Mouse (Mus musculus) olfactory bulb, adult 2 months (tissue): ENCODE measurements at regions not wholly inside any gene's neighbourhood (a gene's known extent, or its start where the extent isn't known, plus 50 kb on each side); places are given as distances from the start of the nearest gene placed in this dataset.

Source experiments
- CTCF ChIP-seq: fragments of 200-500 bp; IDR thresholded peaks from 2 replicates; pipeline ENCODE4 v1.5.1; 2012; ENCODE audit warnings: low read depth, mild to moderate bottlenecking, low read length, moderate library complexity; ENCODE audit not compliant: insufficient read depth
- POLR2A ChIP-seq: fragments of 200-500 bp; IDR thresholded peaks from 2 replicates; pipeline ENCODE4 v1.6.1; 2012; ENCODE audit warnings: mild to moderate bottlenecking, low read depth, low read length, moderate library complexity; ENCODE audit not compliant: insufficient read depth

DNA sequence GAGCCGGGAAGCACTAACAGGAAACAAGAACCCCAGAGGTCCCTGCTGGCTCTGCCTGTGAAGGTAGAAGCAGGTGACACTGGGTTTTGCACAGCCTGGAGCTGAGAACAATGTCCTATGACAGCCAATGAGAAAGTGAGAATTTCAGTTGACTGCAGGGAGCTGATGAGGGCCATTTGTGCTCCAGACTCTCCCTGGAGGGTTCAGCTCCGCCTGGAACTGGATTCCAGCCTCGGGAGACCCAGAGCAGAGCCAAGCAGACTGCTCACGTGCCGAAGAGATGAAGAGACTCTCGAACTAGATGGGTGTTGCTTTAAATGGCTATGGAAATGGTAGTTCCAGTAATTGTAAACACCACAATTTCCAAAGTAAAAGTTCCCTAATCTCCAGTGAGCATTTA lies 93.5 kb downstream of the Cand1 start:
- no peak for TF ChIP-seq POLR2A
- no peak for TF ChIP-seq CTCF
